Mouse (Mus musculus) cerebellum, adult 11-12 months (tissue): ENCODE data around the gene Abcd1.

ENCODE experiments used
- DNase-seq: peaks from one replicate; pipeline ENCODE4 v3.0.0; 2022

The Abcd1 gene

GRCm38 (mm10) chrX:73744774-73745481, 28.5 kb downstream of the Abcd1 start:
- DNase-seq: no peak

DNA sequence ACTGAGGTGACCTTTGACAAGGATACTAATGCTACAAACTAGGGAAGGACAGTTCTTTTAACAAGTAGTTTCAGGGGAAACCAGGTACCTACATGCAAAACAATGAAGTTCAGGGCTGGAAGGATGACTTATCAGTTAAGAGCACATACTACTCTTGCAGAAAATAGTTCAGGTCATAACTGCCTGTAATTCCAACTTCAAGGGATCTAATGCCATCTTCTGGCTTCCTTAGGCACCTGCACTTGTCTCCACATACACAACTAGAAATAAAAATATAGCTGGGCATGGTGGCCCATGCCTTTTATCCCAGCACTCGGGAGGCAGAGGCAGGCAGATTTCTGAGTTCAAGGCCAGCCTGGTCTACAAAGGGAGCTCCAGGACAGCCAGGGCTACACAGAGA, 32.6 kb downstream of the Abcd1 start:
- DNase-seq: no peak

- peak; percentile 26 for DNase-seq
Measured at GRCm38 (mm10) chrX:73756334-73757140, 40.1 kb downstream of the Abcd1 start, which contains the start of gene Plxnb3. Plxnb3 (plus strand) TSS chrX:73757090.

DNA sequence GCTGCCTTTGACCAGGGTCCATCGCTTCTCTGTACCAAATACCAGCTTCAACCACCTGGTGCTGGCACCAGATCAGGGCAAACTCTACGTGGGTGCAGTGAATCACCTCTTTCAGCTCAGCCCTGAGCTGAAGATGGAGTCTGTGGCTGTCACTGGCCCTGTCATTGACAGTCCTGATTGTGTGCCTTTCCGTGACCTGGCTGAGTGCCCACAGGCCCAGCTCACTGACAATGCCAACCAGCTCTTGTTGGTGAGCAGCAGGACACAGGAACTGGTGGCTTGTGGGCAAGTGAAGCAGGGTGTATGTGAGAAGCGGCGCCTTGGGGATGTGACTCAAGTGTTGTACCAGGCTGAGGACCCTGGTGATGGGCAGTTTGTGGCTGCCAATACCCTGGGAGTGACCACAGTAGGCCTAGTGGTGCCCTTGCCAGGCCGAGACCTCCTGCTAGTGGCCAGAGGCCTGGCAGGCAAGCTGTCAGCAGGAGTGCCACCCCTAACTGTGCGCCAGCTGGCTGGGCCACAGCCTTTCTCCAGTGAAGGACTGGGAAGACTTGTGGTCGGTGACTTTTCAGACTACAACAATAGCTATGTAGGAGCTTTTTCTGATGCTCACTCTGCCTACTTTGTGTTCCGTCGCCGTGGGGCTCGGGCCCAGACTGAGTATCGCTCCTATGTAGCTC, 42.4 kb downstream of the Abcd1 start:
- peak; percentile 76 for DNase-seq

DNA sequence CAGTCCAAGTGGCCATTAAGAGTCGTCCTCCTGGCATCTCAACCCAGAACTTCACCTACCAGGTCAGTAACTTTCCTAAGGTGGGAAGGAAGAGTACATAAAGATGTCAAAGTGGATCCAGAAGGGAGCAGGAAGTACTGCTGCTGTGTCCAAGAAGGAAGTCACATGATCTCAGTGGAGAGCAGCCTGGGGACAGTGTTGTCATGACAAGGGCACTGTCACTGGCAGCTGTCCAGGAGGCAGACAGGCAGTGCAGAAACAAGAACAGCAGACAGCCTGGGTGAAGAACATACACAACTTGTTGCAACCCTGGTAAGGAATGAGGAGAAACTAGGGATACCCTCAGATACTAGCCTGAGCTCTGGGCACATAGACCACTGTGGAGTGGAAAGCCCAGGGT, 48.9 kb downstream of the Abcd1 start:
- no peak for DNase-seq

DNA sequence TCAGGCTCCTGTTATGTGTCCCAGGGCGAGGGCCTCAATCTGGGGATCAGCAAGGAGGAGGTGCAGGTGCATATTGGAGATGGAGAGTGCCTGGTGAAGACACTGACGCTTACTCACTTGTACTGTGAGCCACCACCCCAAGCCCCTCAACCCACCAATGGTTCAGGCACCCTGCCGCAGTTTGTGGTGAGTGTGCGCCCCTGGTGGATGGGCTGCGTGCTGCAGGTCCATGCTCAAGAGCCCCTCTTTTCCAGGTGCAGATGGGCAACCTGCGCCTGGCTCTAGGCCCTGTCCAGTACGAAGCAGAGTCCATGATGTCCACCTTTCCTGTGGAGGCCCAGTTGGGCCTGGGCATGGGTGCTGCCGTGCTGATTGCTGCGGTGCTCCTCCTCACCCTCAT, 50.9 kb downstream of the Abcd1 start:
- no peak for DNase-seq

GRCm38 (mm10) chrX:73774168-73774760, 57.9 kb downstream of the Abcd1 start, which contains the start of gene Srpk3:
Srpk3 (plus strand) TSS chrX:73774405.
- DNase-seq: no peak

GRCm38 (mm10) chrX:73774802-73775483, 58.5 kb downstream of the Abcd1 start:
- DNase-seq: no peak

DNA sequence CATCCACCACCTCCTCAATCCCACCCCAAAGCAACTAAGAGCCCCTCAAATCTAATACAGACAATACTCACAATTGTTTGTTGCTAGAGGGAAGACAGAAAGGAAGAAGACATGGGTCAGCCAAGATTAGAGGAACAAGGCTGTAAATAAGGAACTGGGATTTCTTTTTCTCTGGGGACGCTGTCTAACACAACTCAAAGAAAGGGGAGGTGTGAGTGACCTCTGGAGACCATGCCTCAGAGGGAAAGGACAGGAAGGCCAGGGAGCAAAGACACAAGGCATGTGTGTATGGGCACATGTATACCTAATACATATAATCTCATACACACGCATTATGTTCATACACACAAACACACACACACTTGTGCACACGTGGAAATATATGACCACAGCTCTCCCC, 65.8 kb downstream of the Abcd1 start:
- DNase-seq: no peak

GRCm38 (mm10) chrX:73785666-73786065, 69.3 kb downstream of the Abcd1 start:
- no peak for DNase-seq

GRCm38 (mm10) chrX:73786364-73787224, 70.2 kb downstream of the Abcd1 start, which contains the start of the genes Idh3g and Ssr4:
Idh3g (minus strand) TSS chrX:73786897.
Ssr4 (plus strand) TSS chrX:73787028.
- DNase-seq: peak; percentile 96

DNA sequence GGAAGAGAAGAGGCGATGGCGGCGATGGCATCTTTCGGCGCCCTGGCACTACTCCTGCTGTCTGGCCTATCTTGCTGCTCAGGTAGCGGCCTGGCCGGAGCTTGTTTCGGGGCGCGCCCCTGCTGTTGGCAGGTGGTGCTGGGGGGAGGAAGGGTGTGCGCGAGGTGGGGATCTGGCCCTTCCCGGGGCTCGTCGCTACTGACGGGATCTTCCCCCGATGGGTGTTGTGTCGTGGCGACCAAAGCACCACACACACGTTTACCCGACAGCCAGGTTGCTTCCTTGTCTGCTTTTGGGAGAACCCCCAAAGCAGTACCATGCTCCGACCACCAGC, 70.8 kb downstream of the Abcd1 start:
- DNase-seq: no peak
